Mouse (Mus musculus) adrenal gland, postnatal 14 days (tissue): ENCODE measurements around the gene Cyp2b19. TPM values are rescaled to one million over a fixed set of nuclear protein-coding genes. Genes with fewer than 3 reads are reported as not detected.

Experiments used
- total RNA-seq: library from RNA; stranded (reverse); gene quantifications from 2 replicates; pipeline ENCODE4 v1.2.3, GENCODE M21; 2021

Gene Cyp2b19
- total RNA-seq, 1 experiment from 2014 or later, result not detected

Other genes starting within 250 kb of the Cyp2b19 start
- not detected in 2 replicates for gene Nlrp9a, start 222.1 kb upstream of the Cyp2b19 start, total RNA-seq
- not detected in 2 replicates for gene Vmn1r185, start 138.7 kb upstream of the Cyp2b19 start, total RNA-seq
- gene Cyp2b23, start 70.7 kb upstream of the Cyp2b19 start, total RNA-seq, result not detected in 2 replicates
- gene Cyp2g1, start 51.8 kb downstream of the Cyp2b19 start, total RNA-seq, result 1.6 TPM in 1 of 2 replicates, not detected in the other
- gene Cyp2a5, start 78.2 kb downstream of the Cyp2b19 start, total RNA-seq, result 1.8 and 33.4 TPM in 2 replicates
- gene Cyp2a22, start 182.2 kb downstream of the Cyp2b19 start, total RNA-seq, result 0.75 and 21.6 TPM in 2 replicates